Mouse (Mus musculus) hindbrain, embryonic 11.5 days (tissue): ENCODE results near the gene Cep68. TPM values are rescaled to one million over a fixed set of nuclear protein-coding genes. Genes with fewer than 3 reads are reported as not detected.

Experiments
- ATAC-seq: fragments of 200-750 bp; cut with Nextera tagmentation; 2 replicates; pipeline ENCODE4 v1.8.0; 2017; ENCODE audit warnings: mild to moderate bottlenecking, moderate TSS enrichment, moderate library complexity; ENCODE audit not compliant: low FRiP score
- DNase-seq: peaks from one replicate; pipeline ENCODE4 v3.0.0-alpha.2; 2015; ENCODE audit warnings: low spot score
- H3K27ac ChIP-seq: fragments of 300-500 bp; sonication (generic); 2 replicates; pipeline ENCODE4 v1.5.1; 2014; ENCODE audit warnings: mild to moderate bottlenecking, low read depth, low read length
- H3K27me3 ChIP-seq: fragments of 300-500 bp; sonication (generic); 2 replicates; pipeline ENCODE4 v1.6.1; 2014; ENCODE audit warnings: mild to moderate bottlenecking, low read length, moderate library complexity, mixed read lengths; ENCODE audit not compliant: control insufficient read depth, insufficient read depth
- H3K36me3 ChIP-seq: fragments of 300-500 bp; sonication (generic); 2 replicates; pipeline ENCODE4 v1.6.1; 2014; ENCODE audit warnings: mild to moderate bottlenecking, low read length, moderate library complexity, mixed read lengths; ENCODE audit not compliant: control insufficient read depth, insufficient read depth
- H3K4me1 ChIP-seq: fragments of 300-500 bp; sonication (generic); replicated peaks from 2 replicates; pipeline ENCODE4 v1.6.1; 2014; ENCODE audit warnings: low read length, mixed read lengths; ENCODE audit not compliant: control insufficient read depth, insufficient read depth
- H3K4me2 ChIP-seq: fragments of 300-500 bp; sonication (generic); replicated peaks from 2 replicates; pipeline ENCODE4 v1.6.1; 2014; ENCODE audit warnings: mild to moderate bottlenecking, low read depth, low read length
- H3K4me3 ChIP-seq: fragments of 300-500 bp; sonication (generic); 2 replicates; pipeline ENCODE4 v1.5.1; 2014; ENCODE audit warnings: low read depth, low read length
- H3K9ac ChIP-seq: fragments of 300-500 bp; sonication (generic); 2 replicates; pipeline ENCODE4 v1.6.1; 2014; ENCODE audit warnings: low read depth, low read length
- H3K9me3 ChIP-seq: fragments of 300-500 bp; sonication (generic); 2 replicates; pipeline ENCODE4 v1.6.1; 2016; ENCODE audit warnings: low read length; ENCODE audit not compliant: control insufficient read depth
- WGBS: fragments of 180-500 bp; shearing (Covaris S2); extraction: QIAGEN DNeasy Blood & Tissue Kit; methylation state at CpG from one replicate; pipeline ENCODE4 v1.1.7; 2014; 5-methylcytosine and 5-hydroxymethylcytosine counted together
- polyA plus RNA-seq: library from polyadenylated mRNA; unstranded; fragments of >200 nt; fragmentation: Nextera tagmentation; extraction: Ambion mirVana; gene quantifications from 2 replicates; pipeline ENCODE4 v1.2.1, GENCODE M21; 2014

Cep68 gene
- polyA plus RNA-seq, 1 experiment from 2014 or later = 27.1 TPM

DNA sequence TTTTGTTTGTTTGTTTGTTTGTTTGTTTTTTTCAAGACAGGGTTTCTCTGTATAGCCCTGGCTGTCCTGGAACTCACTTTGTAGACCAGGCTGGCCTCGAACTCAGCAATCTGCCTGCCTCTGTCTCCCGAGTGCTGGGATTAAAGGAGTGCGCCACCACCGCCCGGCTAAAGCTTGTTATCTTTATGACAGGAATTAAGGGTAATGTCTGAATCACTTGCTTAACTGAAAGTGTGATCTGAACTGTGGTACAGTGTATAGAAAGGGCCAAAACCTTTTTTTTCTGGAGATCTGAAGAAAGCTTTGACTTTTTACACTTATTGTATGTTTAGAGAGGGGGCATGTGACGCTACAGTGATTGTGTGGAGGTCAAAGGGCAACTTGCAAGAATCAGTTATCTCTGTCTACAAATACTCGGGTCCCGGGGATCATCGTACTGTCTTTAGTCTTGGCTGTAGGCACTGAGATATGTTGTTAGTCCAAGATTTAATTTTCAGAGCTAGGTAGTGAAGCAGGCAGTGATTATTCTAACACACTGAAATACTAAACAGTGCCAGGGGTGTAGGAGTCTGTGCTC is 44.3 kb downstream of the Cep68 start:
- ATAC-seq = no peak

DNA sequence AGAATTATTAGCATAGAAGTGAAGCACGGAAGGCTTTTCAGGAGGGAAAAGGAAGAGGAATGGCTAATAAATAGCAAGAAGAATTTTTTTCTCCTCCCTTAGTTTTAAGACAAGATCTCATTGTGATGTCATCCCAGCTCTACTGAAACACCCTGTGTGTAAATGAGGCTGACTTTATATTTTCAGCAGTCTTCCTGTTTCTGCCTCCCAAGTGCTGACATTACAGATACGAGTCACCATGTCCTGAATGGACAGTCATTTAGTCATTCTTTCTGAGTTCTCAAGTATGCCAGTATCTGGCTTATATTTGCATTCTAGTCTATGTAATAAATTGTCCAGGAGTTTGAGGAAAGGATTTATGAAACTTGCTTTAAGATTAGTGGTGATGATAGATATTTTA is 44.9 kb downstream of the Cep68 start:
- H3K9ac ChIP-seq = no peak overlapping the region
- no peak overlapping the region for H3K4me3 ChIP-seq
- ATAC-seq (no peak), DNase-seq (no peak)
- H3K4me1 ChIP-seq = peaks cover 4% of the 10 kb centered on the region
- H3K36me3 ChIP-seq = no peaks in the 10 kb centered on the region
- H3K9me3 ChIP-seq = no peaks in the 10 kb centered on the region
- no peak overlapping the region for H3K27ac ChIP-seq
- H3K4me2 ChIP-seq = no peak overlapping the region
- 88% methylated on average over 2 of the region's 2 CpGs for WGBS
- no peaks in the 10 kb centered on the region for H3K27me3 ChIP-seq

More for the DNA sequence above, 44.3 kb downstream of the Cep68 start:
- Histone ChIP-seq H3K27ac (no peak overlapping the region), H3K36me3 (no peaks in the 10 kb centered on the region), H3K9me3 (no peaks in the 10 kb centered on the region), H3K9ac (no peak overlapping the region), H3K4me2 (no peak overlapping the region), H3K4me1 (peaks cover 4% of the 10 kb centered on the region), H3K27me3 (no peaks in the 10 kb centered on the region), H3K4me3 (no peak overlapping the region)
- 83% methylated on average over 9 of the region's 9 CpGs for WGBS
- no peak for DNase-seq

DNA sequence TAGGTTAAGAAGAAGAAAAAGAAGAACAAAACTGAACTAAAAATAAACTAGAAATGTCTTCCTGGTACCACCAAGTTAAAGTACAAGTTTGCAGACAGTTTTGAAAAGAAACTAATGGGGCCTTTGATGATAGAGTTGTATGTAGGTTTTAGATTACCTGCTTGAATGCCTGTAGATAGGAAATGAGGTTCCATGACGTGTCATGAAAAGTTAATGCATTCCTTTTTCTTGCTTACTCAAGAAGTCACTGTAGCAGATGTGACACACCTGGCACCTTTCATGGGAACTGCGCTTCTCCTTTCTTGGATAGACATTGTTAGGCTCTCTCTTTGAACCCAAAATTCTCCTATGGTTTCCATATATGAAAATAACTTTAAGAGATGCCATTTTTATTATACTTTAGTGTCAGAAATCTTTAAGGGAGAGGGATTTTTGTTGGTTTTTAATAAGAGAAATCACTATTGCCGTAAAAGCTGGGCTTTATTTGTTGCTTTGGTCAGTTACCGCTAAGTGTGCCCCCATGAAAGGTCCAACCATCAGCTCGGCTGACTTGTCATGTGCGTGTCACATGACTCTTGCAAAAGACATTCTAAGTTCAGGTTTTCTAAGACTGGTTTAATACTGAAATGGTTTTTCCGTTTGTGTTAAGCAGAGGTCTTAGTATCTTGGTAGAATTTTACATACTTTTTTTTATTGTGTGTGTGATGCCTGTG is 46.8 kb downstream of the Cep68 start:
- Histone ChIP-seq H3K4me1 (peaks cover 4% of the 10 kb centered on the region), H3K4me3 (peak overlapping the region; percentile 94), H3K27me3 (no peaks in the 10 kb centered on the region), H3K27ac (no peak overlapping the region), H3K4me2 (peak overlapping the region; percentile 50), H3K9ac (peak overlapping the region; percentile 98), H3K36me3 (no peaks in the 10 kb centered on the region), H3K9me3 (no peaks in the 10 kb centered on the region)
- ATAC-seq (no peak), DNase-seq (no peak)
- 63% methylated on average over 7 of the region's 7 CpGs for WGBS

DNA sequence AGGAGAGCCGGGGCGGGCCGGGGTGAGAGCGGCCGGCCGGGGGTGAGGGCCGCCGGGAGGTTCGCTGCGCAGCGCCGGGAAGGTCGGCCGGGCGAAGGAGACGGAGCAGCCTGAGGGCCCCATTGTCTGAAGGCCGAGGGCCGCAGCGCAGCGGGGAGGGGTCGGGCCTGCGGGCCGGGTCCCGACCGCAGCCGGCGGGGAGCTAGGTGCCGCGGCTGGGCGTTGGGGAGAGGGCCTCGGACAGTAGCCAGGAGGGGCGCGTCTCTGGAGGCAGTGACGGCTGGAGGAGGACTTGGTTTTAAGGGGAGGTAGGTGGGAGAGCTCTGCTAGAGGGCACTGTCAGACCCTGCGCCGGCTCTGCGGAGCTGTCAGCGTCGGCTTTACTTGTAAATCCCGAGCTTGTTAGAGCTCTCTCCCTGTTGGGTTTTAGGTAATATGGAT is 47.5 kb downstream of the Cep68 start:
- peak; percentile 44 for ATAC-seq
- Histone ChIP-seq H3K4me2 (peak overlapping the region; percentile 50), H3K4me3 (peak overlapping the region; percentile 94), H3K36me3 (no peaks in the 10 kb centered on the region), H3K27ac (peak overlapping the region; percentile 97), H3K9ac (peak overlapping the region; percentile 98), H3K4me1 (peaks cover 4% of the 10 kb centered on the region), H3K27me3 (no peaks in the 10 kb centered on the region), H3K9me3 (no peaks in the 10 kb centered on the region)
- WGBS = under 1% methylated on average over 38 of the region's 40 CpGs
- peak; percentile 71 for DNase-seq

DNA sequence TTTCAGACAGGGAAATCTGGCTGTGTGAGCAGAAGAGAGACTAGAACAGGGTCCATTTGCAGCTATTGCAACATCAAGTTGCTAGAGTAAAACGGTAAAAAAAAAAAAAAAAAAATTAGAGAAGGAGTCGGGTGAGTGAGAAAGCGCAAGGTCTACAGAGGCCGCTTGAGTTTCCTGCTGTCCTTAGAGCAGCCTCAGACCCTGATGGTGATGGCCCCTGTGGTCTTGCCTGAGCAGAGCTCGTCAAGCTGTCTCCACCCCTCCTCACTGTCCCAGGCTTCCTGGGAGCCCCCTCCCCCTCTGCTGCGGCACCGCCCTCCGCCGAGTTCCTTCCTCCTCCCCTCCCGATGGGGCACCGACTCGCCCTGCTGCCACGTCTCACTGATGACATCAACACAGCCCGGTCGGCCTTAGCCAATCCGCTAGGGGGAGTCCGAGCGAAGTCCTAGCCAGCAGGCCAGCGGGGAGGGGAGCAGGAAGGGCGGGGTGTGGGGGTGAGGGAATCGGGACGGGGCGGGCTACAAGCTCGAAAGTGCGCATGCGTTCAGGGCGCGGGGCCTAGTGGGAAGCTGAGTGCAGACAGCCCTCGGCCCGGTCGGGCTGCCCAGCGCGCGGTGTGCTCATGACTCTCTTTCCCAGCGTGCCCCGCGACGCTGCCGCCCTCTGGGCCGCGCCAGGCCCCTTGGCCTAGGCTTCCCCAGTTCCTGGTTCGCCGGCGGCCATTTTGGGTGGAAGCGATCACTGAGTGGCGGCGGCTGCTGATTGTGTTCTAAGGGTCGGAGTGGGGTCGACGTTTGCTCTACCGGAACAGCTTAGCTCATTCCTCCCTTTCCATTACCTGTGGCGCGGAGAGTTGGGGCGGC is 48.3 kb downstream of the Cep68 start, which contains the start of gene Rab1a:
Gene Rab1a (plus strand): TSS at position 720 of the 863 bp plus-strand sequence.
- Histone ChIP-seq H3K9me3 (no peaks in the 10 kb centered on the region), H3K27ac (peak within 1 kb of the TSS; percentile 97), H3K4me3 (peak within 1 kb of the TSS; percentile 94), H3K4me2 (peak within 1 kb of the TSS; percentile 50), H3K36me3 (no peaks in the 10 kb centered on the region), H3K4me1 (peaks cover 4% of the 10 kb centered on the region), H3K27me3 (no peaks in the 10 kb centered on the region), H3K9ac (peak within 1 kb of the TSS; percentile 98)
- WGBS = under 1% methylated on average over 45 of the region's 54 CpGs
- peak; percentile 100 for DNase-seq
- peak; percentile 99 for ATAC-seq

DNA sequence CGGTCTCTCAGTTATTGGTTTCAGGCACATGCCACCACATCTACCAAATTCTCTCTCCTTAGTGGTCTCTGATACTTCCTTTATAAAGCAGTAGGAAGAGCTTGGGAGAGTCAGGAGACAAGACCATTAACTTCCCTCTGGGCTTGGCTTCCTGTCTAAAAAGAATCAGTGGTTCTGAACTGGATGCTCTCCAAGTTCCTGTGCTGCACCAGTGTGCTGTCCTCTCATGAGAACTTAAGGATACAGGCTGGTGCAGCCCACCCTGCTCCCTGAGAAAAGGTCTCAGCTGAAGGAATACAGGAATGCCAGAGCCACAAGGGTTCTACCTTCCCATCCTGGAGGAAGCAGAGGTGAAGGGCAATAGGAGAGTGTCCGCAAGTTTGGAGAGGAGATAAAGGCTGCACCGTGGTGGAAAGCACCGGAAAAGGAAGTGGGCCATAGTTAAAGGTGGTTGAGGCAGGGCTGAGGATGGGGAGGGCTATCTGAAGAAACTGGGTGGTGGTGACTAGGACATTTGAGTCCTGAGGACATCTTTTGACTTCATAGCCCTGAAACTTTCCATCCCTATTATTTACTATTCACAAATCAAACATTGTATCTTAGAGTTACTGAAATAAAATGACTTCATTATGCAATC is 56.0 kb downstream of the Cep68 start:
- no peak for ATAC-seq
- no peak for DNase-seq
- 94% methylated on average over 4 of the region's 4 CpGs for WGBS

DNA sequence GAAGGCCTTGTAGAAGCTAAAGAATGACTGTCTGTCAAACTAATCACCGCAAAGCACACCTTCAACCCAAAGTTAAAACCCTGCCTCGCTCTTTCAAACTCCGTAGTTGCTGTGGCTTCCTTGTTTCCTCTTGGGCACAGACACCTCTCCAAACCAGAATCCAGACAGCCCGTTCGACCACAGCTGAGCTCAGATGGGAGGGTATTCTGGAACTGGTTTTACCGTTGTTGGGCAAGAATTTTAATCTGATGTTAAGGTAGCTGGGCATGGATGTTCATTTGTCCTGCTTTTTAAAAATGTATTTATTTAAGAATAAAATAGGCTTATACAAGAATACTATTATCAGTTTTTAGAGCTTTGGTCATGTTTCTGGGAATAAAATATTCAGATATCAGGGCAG is 62.0 kb downstream of the Cep68 start:
- Histone ChIP-seq H3K4me3 (no peak overlapping the region), H3K27ac (no peak overlapping the region), H3K4me1 (no peaks in the 10 kb centered on the region), H3K27me3 (no peaks in the 10 kb centered on the region), H3K9ac (no peak overlapping the region), H3K36me3 (no peaks in the 10 kb centered on the region), H3K4me2 (no peak overlapping the region), H3K9me3 (no peaks in the 10 kb centered on the region)
- ATAC-seq (no peak), DNase-seq (no peak)
- 80% methylated on average over 6 of the region's 6 CpGs for WGBS

More for the DNA sequence above, 56.0 kb downstream of the Cep68 start:
- no peak overlapping the region for H3K4me3 ChIP-seq
- H3K4me2 ChIP-seq = no peak overlapping the region
- H3K4me1 ChIP-seq = no peaks in the 10 kb centered on the region
- H3K27me3 ChIP-seq = no peaks in the 10 kb centered on the region
- H3K9ac ChIP-seq = no peak overlapping the region
- no peaks in the 10 kb centered on the region for H3K36me3 ChIP-seq
- H3K27ac ChIP-seq = no peak overlapping the region
- H3K9me3 ChIP-seq = no peaks in the 10 kb centered on the region
